Mouse (Mus musculus) cortical plate, adult 2 months (tissue): Measurements from ENCODE around the gene Slc22a21. TPM values are rescaled to one million over a fixed set of nuclear protein-coding genes. Genes with fewer than 3 reads are reported as not detected.

Experiments
- H3K27ac ChIP-seq: fragments of 200-500 bp; 2 replicates; pipeline ENCODE4 v1.5.1; 2012; ENCODE audit warnings: low read length, control low read depth, inconsistent platforms; ENCODE audit not compliant: insufficient read depth
- H3K4me1 ChIP-seq: fragments of 200-500 bp; 2 replicates; pipeline ENCODE4 v1.6.1; 2011; ENCODE audit warnings: low read length; ENCODE audit not compliant: control insufficient read depth, insufficient read depth
- H3K4me3 ChIP-seq: fragments of 200-500 bp; 2 replicates; pipeline ENCODE4 v1.5.1; 2011; ENCODE audit warnings: mild to moderate bottlenecking, low read length, control low read depth; ENCODE audit not compliant: insufficient read depth
- CTCF ChIP-seq: fragments of 200-500 bp; IDR thresholded peaks from 2 replicates; pipeline ENCODE4 v1.5.1; 2011; ENCODE audit warnings: mild to moderate bottlenecking, control low read depth, low read length; ENCODE audit not compliant: insufficient read depth; ENCODE audit errors: extremely low read depth
- POLR2A ChIP-seq: fragments of 200-500 bp; IDR thresholded peaks from 2 replicates; pipeline ENCODE4 v1.6.1; 2011; ENCODE audit warnings: mild to moderate bottlenecking, low read length, control low read depth; ENCODE audit not compliant: insufficient read depth; ENCODE audit errors: extremely low read depth
- polyA plus RNA-seq: library from polyadenylated mRNA; depleted of rRNA; stranded (reverse); fragments of >200 nt; gene quantifications from 2 replicates; pipeline ENCODE4 v1.2.3, GENCODE M21; 2012; rRNA removed

The Slc22a21 gene
- polyA plus RNA-seq, 1 experiment, result 2.6 TPM

- H3K4me1 ChIP-seq, result no peaks in the 10 kb centered on the region
- TF ChIP-seq POLR2A (no peak), CTCF (no peak)
- no peak overlapping the region for H3K27ac ChIP-seq
- H3K4me3 ChIP-seq, result no peak overlapping the region
Measured at GRCm38 (mm10) chr11:53911011-53911410, 69.1 kb downstream of the Slc22a21 start.

GRCm38 (mm10) chr11:53908686-53909085 lies 71.4 kb downstream of the Slc22a21 start:
- Histone ChIP-seq H3K27ac (no peak overlapping the region), H3K4me1 (no peaks in the 10 kb centered on the region), H3K4me3 (no peak overlapping the region)
- TF ChIP-seq CTCF (no peak), POLR2A (no peak)

GRCm38 (mm10) chr11:53904534-53904925 lies 75.6 kb downstream of the Slc22a21 start:
- H3K27ac ChIP-seq, result no peak overlapping the region
- TF ChIP-seq POLR2A (no peak), CTCF (no peak)
- H3K4me3 ChIP-seq, result no peak overlapping the region

GRCm38 (mm10) chr11:53903781-53904533 lies 76.2 kb downstream of the Slc22a21 start:
- Histone ChIP-seq H3K27ac (no peak overlapping the region), H3K4me1 (no peaks in the 10 kb centered on the region), H3K4me3 (no peak overlapping the region)
- TF ChIP-seq CTCF (no peak), POLR2A (no peak)

More at GRCm38 (mm10) chr11:53904534-53904925, 75.6 kb downstream of the Slc22a21 start:
- no peaks in the 10 kb centered on the region for H3K4me1 ChIP-seq

GRCm38 (mm10) chr11:53902741-53903140 lies 77.4 kb downstream of the Slc22a21 start:
- Histone ChIP-seq H3K4me1 (no peaks in the 10 kb centered on the region), H3K27ac (no peak overlapping the region), H3K4me3 (no peak overlapping the region)
- TF ChIP-seq CTCF (no peak), POLR2A (no peak)

- H3K27ac ChIP-seq, result no peak overlapping the region
Measured at GRCm38 (mm10) chr11:53900991-53901390, 79.1 kb downstream of the Slc22a21 start.

GRCm38 (mm10) chr11:53899981-53900380 lies 80.2 kb downstream of the Slc22a21 start:
- no peak overlapping the region for H3K27ac ChIP-seq
- TF ChIP-seq POLR2A (no peak), CTCF (no peak)
- no peak overlapping the region for H3K4me3 ChIP-seq
- no peaks in the 10 kb centered on the region for H3K4me1 ChIP-seq

More at GRCm38 (mm10) chr11:53900991-53901390, 79.1 kb downstream of the Slc22a21 start:
- Histone ChIP-seq H3K4me3 (no peak overlapping the region), H3K4me1 (no peaks in the 10 kb centered on the region)
- TF ChIP-seq POLR2A (no peak), CTCF (no peak)

Other genes starting within 250 kb of the Slc22a21 start
- gene Irf1, start 210.3 kb downstream of the Slc22a21 start, polyA plus RNA-seq, result 10.9 and 13.8 TPM in 2 replicates
- 1.4 and 2.3 TPM in 2 replicates for gene Gm17334, start 207.1 kb downstream of the Slc22a21 start, polyA plus RNA-seq
- gene Gm12216, start 121.1 kb downstream of the Slc22a21 start, polyA plus RNA-seq, result 3.7 and 5.5 TPM in 2 replicates
- gene Slc22a5, start 88.7 kb downstream of the Slc22a21 start, polyA plus RNA-seq, result 15.0 and 15.1 TPM in 2 replicates
- gene Slc22a4, start 47.8 kb upstream of the Slc22a21 start, polyA plus RNA-seq, result 6.8 and 7.6 TPM in 2 replicates
- gene Pdlim4, start 88.7 kb upstream of the Slc22a21 start, polyA plus RNA-seq, result 21.2 and 22.1 TPM in 2 replicates
- 16.2 and 17.2 TPM in 2 replicates for gene P4ha2, start 119.8 kb upstream of the Slc22a21 start, polyA plus RNA-seq